Mouse (Mus musculus): ENCODE data around the gene Sertad2.

Sertad2 gene

DNA sequence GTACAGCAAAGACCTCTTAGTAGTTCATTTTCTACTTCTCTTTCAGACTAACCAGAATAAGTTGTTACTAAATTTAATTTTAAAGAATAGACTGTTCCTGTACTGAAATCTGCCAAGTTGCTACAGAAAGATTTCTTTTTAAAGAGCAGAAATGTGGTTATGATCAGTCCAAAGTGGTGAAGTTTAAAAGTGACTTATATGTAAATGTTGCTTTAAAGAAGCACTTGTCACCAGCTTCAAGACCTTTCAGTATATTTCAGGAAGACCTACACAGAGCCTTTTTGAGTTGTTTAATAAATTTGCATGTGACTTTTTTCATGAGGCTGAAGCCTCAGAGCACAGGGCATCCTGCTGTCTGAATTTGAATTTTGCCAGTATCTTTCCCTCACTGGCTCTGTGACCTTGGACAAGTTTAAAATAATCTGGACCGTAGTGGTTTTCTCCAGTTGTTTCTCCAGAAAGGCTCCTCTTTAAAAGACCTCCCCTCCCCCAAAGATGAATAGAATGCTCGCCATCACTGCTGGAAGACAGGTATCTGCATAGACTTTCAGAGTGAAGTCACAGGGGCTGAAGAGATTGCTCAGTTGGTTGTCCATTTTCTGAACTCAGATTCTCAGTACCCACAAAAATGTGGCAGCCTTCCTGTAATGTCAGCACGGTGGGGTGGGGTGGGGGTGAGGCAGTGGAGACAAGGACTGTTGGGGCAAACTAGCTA is 1.9 kb downstream of the Sertad2 start:
- peak; percentile 75 for DNase-seq (ENCODE audit: low read depth, low spot score)

DNA sequence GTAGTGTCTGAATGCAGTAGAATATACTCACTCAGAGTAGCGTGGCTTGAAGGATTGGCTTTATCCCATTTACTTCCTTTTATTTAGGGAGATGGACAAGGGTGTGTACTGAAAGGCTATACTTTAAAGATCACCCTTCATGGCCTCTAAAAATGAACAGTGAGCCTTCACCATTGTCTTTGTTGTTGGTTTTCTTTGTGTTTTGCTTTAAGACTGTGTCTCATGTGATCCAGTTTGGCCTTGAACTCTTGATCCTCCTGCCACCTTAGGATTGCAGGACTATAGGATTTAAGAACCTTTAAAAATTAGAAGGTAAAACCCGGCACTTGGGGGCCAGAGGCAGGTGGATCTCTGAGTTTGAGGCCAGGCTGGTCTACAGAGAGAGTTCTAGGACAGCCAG is 6.4 kb downstream of the Sertad2 start:
- DNase-seq (ENCODE audit: low read depth, low spot score), result peak; percentile 77

DNA sequence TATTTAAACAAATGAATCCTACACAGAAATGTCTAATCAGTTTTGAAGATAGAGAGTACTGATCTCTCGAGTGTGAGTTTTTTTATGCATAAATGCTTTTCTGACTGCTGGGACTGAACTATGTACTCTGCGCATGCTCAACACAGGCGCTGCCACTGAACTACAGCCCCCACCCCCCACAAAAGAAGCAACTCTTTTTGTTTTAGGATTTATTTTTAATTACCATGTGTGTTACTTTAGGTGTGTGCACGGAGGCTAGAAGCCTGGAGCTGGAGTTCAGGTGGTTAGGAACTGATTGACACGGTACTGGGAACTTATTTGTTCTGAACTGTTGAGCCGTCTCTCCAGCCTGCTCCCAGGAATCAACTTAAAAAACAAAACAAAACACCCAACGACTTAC is 7.1 kb downstream of the Sertad2 start:
- no peak for DNase-seq (ENCODE audit: low read depth, low spot score)

- DNase-seq (ENCODE audit: low read depth, low spot score), result no peak
Observed at GRCm38 (mm10) chr11:20552059-20552458, 9.0 kb downstream of the Sertad2 start.

DNA sequence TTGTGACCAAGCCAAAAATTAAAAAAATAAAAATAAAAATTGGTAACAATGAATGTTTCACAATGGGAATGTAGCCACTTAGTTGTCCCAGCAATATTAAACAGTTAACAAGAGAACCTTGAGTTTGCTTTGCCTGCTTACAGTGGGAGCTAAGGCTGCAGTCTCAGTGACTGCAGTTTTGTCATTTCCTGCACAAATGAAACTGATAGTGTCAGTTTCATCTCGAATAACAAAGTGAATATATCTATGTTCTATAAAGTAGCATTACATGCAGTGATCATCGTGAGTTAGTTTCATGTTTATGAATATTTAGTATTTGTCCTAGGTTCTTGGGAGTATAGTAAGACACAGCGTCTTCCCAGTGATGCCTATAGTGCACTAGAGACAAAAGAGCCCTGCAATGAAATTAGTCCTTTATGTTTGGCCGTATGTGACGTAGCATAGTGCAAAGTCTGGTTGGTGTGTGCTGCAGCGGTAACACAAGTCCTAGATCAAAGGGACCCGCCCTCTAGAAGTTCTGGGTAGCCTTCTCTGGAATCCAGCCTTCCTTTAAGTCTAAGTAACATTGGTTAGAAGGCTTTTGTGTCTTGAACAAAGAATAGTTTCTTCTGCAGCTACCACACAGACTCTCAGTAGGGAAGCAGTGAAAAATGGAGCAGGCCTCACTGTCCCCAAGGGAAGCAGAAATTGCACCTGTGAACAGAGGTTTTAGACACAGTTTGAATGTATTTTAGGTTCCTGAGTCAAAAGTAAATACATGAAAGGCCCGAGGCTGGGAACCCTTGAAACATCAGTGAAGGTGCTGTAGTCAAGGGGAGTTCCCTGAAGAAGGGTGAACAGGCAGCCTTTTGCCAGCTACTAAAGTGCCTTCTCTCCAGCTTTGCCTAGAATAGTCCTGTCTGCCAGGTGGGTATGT is 10.0 kb downstream of the Sertad2 start:
- DNase-seq (ENCODE audit: low read depth, low spot score), result no peak

DNA sequence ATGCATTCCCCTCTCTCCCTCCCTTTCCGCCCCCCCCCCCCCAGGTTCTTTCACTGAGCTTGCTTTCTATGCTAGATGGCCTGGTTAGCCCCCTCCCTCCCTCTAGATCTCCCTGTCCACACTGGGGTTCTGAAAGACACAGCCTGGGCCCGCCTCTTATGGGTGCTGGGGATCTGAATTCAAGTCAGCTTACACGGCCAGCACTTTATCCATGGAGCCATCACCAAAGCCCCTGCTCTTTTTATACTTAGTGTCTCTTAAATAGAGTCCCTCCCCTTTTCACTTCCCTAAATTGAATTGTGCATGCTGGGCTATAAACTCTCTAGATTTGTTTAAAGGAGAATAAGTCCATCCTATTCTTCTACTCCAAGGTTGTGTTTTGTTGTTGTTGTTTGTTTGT is 12.6 kb downstream of the Sertad2 start:
- no peak for DNase-seq (ENCODE audit: low read depth, low spot score)

- no peak for DNase-seq (ENCODE audit: low read depth, low spot score)
Observed at GRCm38 (mm10) chr11:20556163-20556911, 13.3 kb downstream of the Sertad2 start.

DNA sequence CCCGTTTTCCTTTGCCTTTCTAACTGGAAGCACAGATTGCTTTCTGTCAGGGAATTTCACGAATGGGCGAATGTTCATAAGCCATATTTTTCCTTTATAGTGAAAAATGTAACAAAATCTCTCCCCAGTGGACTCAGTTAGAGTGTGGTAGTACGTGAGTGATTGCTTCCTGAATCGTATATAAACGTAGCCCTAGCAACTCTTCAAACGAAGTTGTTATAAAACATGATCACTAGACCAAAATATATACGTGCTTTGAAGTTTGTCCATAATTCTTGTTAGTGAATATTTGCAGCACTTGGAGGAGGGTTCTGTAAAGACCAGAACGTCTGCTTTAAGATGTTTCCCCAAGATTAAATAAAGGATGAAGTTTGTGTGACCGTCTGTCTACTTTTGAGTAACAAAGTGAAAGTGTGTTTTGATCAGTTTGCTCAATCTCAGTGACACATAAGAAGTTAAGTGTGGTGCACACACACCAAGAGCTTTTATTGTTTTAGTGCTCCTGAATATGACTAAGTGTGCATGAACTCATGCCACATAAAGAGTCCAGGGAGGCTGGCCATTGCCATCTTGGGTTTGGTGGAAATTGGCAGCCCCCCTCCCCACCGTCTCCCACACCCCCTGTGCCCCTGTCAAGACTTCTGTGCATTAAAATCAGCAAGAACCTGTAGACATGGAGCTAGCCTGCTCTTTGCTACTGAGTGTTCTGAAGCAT is 16.3 kb downstream of the Sertad2 start:
- DNase-seq (ENCODE audit: low read depth, low spot score), result no peak

DNA sequence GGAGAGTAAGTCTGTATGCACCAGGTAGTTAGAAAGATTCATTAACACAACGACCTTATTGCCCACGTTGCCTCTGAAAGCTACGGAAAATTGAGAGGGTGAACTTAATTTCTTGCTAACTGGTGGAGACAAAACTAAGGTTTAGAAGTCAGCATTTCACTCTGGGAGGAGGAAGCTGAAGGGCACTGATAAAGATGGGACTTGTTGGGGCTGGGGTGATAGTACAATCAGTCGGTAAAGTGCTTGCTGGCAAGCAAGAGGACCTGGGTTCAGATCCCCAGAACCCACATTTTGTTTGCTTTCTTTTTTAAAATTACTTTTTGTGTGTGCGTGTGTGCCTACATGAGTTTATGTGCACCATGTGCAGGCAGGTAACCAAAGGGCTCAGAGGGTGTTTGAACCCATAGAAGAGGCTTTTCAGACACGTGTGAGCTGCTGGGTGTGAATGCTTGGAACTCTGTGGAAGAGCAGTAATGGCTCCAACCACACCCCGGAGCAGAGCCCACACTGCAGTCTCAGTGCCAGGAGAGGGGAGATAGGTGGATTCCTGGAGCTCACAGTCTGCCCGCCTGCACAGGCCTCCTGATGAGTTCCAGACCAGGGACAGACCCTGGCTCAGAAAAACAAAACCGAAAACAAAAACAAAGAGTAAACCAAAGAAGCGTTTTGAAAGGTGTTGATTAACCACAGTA is 17.0 kb downstream of the Sertad2 start:
- DNase-seq (ENCODE audit: low read depth, low spot score), result no peak

DNA sequence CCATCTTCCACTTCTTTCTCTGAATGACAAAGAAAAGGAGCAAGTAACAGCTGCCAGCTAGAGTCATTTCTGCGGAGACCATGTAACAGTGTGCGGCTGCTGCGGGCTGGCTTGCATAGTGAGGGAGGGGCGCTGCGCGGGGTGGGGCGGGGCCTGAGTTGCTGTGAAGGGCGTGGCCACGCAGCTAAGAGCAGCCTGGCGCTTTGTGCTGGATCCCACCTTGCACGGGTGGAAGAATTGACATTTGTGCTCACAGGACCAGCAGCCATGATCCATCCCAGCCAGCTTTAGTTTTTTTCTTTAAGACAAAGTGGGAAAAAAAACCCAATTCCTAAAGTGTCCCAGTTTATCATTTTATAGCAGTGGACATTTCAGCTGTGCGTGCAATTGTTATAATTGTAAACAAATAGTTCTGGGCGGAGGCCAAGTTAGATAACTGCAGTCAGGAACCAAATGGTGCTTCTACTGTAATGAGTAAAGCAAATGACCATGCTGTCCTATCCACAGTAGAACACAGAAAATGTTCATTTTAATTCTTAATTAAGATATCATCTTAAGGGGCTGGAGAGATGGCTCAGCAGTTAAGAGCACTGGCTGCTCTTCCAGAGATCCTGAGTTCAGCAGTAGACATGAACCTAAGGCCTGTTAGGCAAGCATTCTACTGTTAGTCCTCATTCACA is 18.4 kb downstream of the Sertad2 start:
- peak; percentile 81 for DNase-seq (ENCODE audit: low read depth, low spot score)

- DNase-seq (ENCODE audit: low read depth, low spot score), result no peak
Observed at GRCm38 (mm10) chr11:20565057-20565456, 22.0 kb downstream of the Sertad2 start.

GRCm38 (mm10) chr11:20571702-20572413 is 28.8 kb downstream of the Sertad2 start:
- no peak for DNase-seq (ENCODE audit: low read depth, low spot score)

DNA sequence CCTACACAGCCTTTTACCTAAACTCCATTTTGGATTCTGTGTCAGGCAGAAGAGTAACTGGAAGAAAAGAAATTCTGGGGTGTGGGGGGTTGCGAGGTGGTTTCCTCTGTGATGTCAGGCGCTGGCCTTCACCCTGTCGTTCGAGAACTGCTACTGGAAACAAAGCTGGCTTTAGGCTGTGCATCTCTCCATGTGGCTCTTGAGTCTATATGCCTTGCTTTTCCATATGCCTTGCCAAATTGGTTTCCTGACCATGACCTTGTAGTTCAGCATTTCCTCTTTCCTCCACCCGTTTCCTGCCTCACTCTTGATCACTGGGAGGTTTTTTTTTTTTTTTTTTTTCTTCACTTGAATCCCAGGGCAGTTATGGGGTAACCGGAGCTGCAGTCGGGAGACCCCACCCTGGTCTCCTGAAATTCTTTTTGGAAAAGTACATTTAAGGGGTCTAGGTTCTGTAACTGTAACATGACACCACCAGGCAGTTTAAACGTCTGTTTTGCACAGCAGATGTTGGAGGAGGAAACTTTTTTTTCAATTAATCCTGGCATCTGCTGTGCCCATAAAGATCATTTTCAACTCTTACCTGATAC is 33.1 kb downstream of the Sertad2 start:
- no peak for DNase-seq (ENCODE audit: low read depth, low spot score)

- no peak for DNase-seq (ENCODE audit: low read depth, low spot score)
Observed at GRCm38 (mm10) chr11:20582758-20583157, 39.7 kb downstream of the Sertad2 start.

DNA sequence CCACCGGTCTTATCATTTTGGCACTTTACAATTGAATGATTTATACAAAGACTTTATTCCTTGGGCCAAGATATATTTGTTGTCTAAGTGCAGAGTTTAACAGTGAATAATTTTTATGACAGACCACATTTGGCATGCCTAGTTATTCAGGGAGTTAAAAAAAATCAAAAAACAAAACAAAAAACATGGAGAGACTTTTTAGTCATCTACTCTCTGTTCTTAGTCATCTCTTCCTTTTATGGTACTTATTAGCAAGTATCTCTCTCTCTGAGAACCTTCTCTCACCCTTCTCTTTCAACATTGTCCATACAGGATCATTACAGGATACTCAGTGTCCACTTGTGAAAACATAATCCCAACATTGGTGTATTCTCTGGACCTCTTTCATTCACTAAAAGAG is 42.2 kb downstream of the Sertad2 start:
- no peak for DNase-seq (ENCODE audit: low read depth, low spot score)

DNA sequence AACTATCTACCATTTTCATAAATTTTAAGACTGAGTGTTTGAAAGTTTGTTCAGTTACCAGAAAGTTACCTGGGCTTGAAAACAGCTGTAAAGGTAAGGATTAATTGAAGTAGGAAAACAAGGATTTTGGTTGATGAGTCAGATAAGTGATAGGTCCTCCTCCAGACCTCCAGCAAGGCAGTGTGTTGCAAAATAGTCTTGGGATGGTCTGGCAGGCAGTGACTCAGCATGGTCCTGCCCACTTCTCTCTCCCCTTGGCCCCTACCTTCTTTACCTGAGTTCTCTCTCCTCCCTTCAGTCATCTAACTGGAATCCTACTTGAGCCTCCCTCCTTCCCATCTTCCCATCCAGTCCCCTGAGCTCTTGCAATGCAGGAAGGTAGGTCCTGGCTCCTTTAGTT is 43.1 kb downstream of the Sertad2 start:
- DNase-seq (ENCODE audit: low read depth, low spot score), result no peak

- no peak for DNase-seq (ENCODE audit: low read depth, low spot score)
Observed at GRCm38 (mm10) chr11:20589393-20589792, 46.3 kb downstream of the Sertad2 start.

GRCm38 (mm10) chr11:20592010-20592409 is 49.0 kb downstream of the Sertad2 start:
- peak; percentile 45 for DNase-seq (ENCODE audit: low read depth, low spot score)
